Mouse (Mus musculus) stomach, embryonic 14.5 days (tissue): Measurements from ENCODE around the gene Gm6502. TPM values are rescaled to one million over a fixed set of nuclear protein-coding genes. Genes with fewer than 3 reads are reported as not detected.
"Not testable (repeated sequence)": the region's sequence is repeated elsewhere in the genome, so short reads cannot be mapped to it uniquely, and the experiment has no call there.

Source experiments
- ATAC-seq: fragments of 200-750 bp; cut with Nextera tagmentation; 2 replicates; pipeline ENCODE4 v1.8.0; 2017; ENCODE audit warnings: low read depth, moderate TSS enrichment; ENCODE audit not compliant: insufficient number of reproducible peaks, insufficient read depth, low FRiP score
- H3K27ac ChIP-seq: fragments of 300-500 bp; sonication (generic); 2 replicates; pipeline ENCODE4 v1.5.1; 2014; ENCODE audit warnings: mild to moderate bottlenecking, low read length, moderate library complexity, mixed read lengths
- H3K27me3 ChIP-seq: fragments of 300-500 bp; sonication (generic); 2 replicates; pipeline ENCODE4 v1.6.1; 2014; ENCODE audit warnings: low read length, control low read depth, mixed read lengths; ENCODE audit not compliant: control insufficient read depth, insufficient read depth
- H3K36me3 ChIP-seq: fragments of 300-500 bp; sonication (generic); 2 replicates; pipeline ENCODE4 v1.6.1; 2014; ENCODE audit warnings: mild to moderate bottlenecking, control low read depth, low read length, moderate library complexity, mixed read lengths; ENCODE audit not compliant: control insufficient read depth, insufficient read depth
- H3K4me1 ChIP-seq: fragments of 300-500 bp; sonication (generic); 2 replicates; pipeline ENCODE4 v1.6.1; 2014; ENCODE audit warnings: low read length, control low read depth, mixed read lengths; ENCODE audit not compliant: control insufficient read depth, insufficient read depth
- H3K4me2 ChIP-seq: fragments of 300-500 bp; sonication (generic); replicated peaks from 2 replicates; pipeline ENCODE4 v1.6.1; 2014; ENCODE audit warnings: low read depth, low read length, control low read depth
- H3K4me3 ChIP-seq: fragments of 300-500 bp; sonication (generic); 2 replicates; pipeline ENCODE4 v1.5.1; 2014; ENCODE audit warnings: low read depth, low read length, control low read depth
- H3K9ac ChIP-seq: fragments of 300-500 bp; sonication (generic); replicated peaks from 2 replicates; pipeline ENCODE4 v1.6.1; 2014; ENCODE audit warnings: low read depth, mild to moderate bottlenecking, control low read depth, low read length, moderate library complexity, mixed read lengths
- H3K9me3 ChIP-seq: fragments of 300-500 bp; sonication (generic); 2 replicates; pipeline ENCODE4 v1.6.1; 2016; ENCODE audit warnings: low read depth, low read length, control low read depth; ENCODE audit not compliant: control insufficient read depth
- WGBS: fragments of 180-500 bp; shearing (Covaris S2); extraction: QIAGEN DNeasy Blood & Tissue Kit; methylation state at CpG from one replicate; pipeline ENCODE4 v1.1.7; 2014; 5-methylcytosine and 5-hydroxymethylcytosine counted together
- polyA plus RNA-seq: library from polyadenylated mRNA; unstranded; fragments of >200 nt; fragmentation: Nextera tagmentation; extraction: Ambion mirVana; gene quantifications from 2 replicates; pipeline ENCODE4 v1.2.1, GENCODE M21; 2014

Gene Gm6502
- not detected in 2 replicates for polyA plus RNA-seq

- H3K27ac ChIP-seq, ATAC-seq, H3K4me3 ChIP-seq, H3K27me3 ChIP-seq, H3K9ac ChIP-seq, H3K9me3 ChIP-seq, H3K36me3 ChIP-seq, H3K4me1 ChIP-seq, H3K4me2 ChIP-seq: not testable (repeated sequence)
- no CpG with 5 or more reads among the region's 2 CpGs for WGBS
These were observed at the start of gene Gm6502 for GRCm38 (mm10) chr5:94314135-94314534. Gene Gm6502 (plus strand): TSS chr5:94314435.

- not testable (repeated sequence) for ATAC-seq, H3K4me1 ChIP-seq, H3K4me3 ChIP-seq, H3K9ac ChIP-seq, H3K9me3 ChIP-seq, H3K4me2 ChIP-seq, H3K36me3 ChIP-seq, H3K27me3 ChIP-seq, H3K27ac ChIP-seq
- WGBS, result 95% methylated on average over 1 of the region's 1 CpGs
These were observed 7.5 kb upstream of the Gm6502 start, which contains the start of gene A430089I19Rik for GRCm38 (mm10) chr5:94306696-94307095. Gene A430089I19Rik (minus strand): TSS chr5:94306796.

DNA sequence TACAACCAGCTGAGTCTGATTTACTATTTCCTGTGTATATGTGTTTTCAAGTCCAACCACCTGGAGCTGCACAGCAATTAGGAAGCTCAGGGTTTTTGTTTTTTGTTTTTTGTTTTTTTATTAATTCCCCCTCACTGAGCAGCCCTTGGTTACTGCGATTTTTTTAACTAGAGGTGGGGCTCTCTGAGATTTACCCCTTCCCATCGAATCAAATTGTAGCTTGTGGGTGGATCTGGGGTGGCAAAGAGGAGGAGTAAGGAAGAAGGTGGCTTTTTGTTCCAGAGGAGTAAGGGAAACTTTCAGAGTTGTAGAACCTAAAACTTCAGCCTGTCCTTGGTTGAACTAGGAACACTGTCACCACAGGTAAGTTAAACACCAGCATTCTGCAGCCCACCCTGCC, 25.2 kb downstream of the Gm6502 start, which contains the start of gene AA792892:
Gene AA792892 (plus strand): TSS at position 301 of the 400 bp plus-strand sequence.
- no CpG with 5 or more reads among the region's 2 CpGs for WGBS
- not testable (repeated sequence) for H3K4me3 ChIP-seq

More for the DNA sequence above, 25.2 kb downstream of the Gm6502 start, which contains the start of gene AA792892:
- H3K36me3 ChIP-seq, H3K4me2 ChIP-seq, H3K9ac ChIP-seq, H3K27me3 ChIP-seq, ATAC-seq, H3K9me3 ChIP-seq, H3K4me1 ChIP-seq, H3K27ac ChIP-seq: not testable (repeated sequence)

Other genes starting within 250 kb of the Gm6502 start
- not detected in 2 replicates for gene BC061212, start 243.9 kb upstream of the Gm6502 start, polyA plus RNA-seq
- not detected in 2 replicates for gene Gm6351, start 238.1 kb upstream of the Gm6502 start, polyA plus RNA-seq
- gene Gm3106, start 96.4 kb upstream of the Gm6502 start, polyA plus RNA-seq, result not detected in 2 replicates
- gene A430089I19Rik, start 7.6 kb upstream of the Gm6502 start, polyA plus RNA-seq, result not detected in 2 replicates
- gene AA792892, start 25.3 kb downstream of the Gm6502 start, polyA plus RNA-seq, result not detected in 2 replicates
- gene Gm7682, start 131.3 kb downstream of the Gm6502 start, polyA plus RNA-seq, result not detected in 2 replicates
- gene Gm3139, start 211.9 kb downstream of the Gm6502 start, polyA plus RNA-seq, result not detected in 2 replicates